Mouse (Mus musculus) heart, embryonic 13.5 days (tissue): ENCODE data around the gene Oscp1. TPM values are rescaled to one million over a fixed set of nuclear protein-coding genes. Genes with fewer than 3 reads are reported as not detected.

Experiments used
- ATAC-seq: fragments of 200-750 bp; cut with Nextera tagmentation; 2 replicates; pipeline ENCODE4 v1.8.0; 2017; ENCODE audit warnings: moderate TSS enrichment; ENCODE audit not compliant: insufficient number of reproducible peaks, low FRiP score, low TSS enrichment; ENCODE audit errors: extremely low read depth
- H3K27ac ChIP-seq: fragments of 300-500 bp; sonication (generic); replicated peaks from 2 replicates; pipeline ENCODE4 v1.5.1; 2015; ENCODE audit warnings: moderate library complexity, mild to moderate bottlenecking, inconsistent platforms
- H3K27me3 ChIP-seq: fragments of 300-500 bp; sonication (generic); replicated peaks from 2 replicates; pipeline ENCODE4 v1.6.1; 2015; ENCODE audit warnings: mild to moderate bottlenecking, inconsistent platforms
- H3K36me3 ChIP-seq: fragments of 300-500 bp; sonication (generic); 2 replicates; pipeline ENCODE4 v1.6.1; 2015; ENCODE audit warnings: mild to moderate bottlenecking, inconsistent platforms
- H3K4me1 ChIP-seq: fragments of 300-500 bp; sonication (generic); 2 replicates; pipeline ENCODE4 v1.6.1; 2015; ENCODE audit warnings: inconsistent platforms
- H3K4me2 ChIP-seq: fragments of 300-500 bp; sonication (generic); 2 replicates; pipeline ENCODE4 v1.6.1; 2015; ENCODE audit warnings: inconsistent platforms, mild to moderate bottlenecking, moderate library complexity
- H3K4me3 ChIP-seq: fragments of 300-500 bp; sonication (generic); 2 replicates; pipeline ENCODE4 v1.5.1; 2015; ENCODE audit warnings: moderate library complexity, mild to moderate bottlenecking, inconsistent platforms
- H3K9ac ChIP-seq: fragments of 300-500 bp; sonication (generic); 2 replicates; pipeline ENCODE4 v1.6.1; 2015; ENCODE audit warnings: inconsistent platforms, mild to moderate bottlenecking, moderate library complexity
- H3K9me3 ChIP-seq: fragments of 300-500 bp; sonication (generic); 2 replicates; pipeline ENCODE4 v1.6.1; 2016; ENCODE audit warnings: inconsistent platforms
- WGBS: fragments of 180-500 bp; shearing (Covaris S2); methylation state at CpG from one replicate; pipeline ENCODE4 v1.1.7; 2015; ENCODE audit warnings: mixed read lengths; 5-methylcytosine and 5-hydroxymethylcytosine counted together
- polyA plus RNA-seq: library from polyadenylated mRNA; unstranded; fragments of >200 nt; fragmentation: Nextera tagmentation; extraction: Ambion mirVana; gene quantifications from 2 replicates; pipeline ENCODE4 v1.2.1, GENCODE M21; 2015

Oscp1 gene
- polyA plus RNA-seq, 1 experiment from 2014 or later, result 6.4 TPM

DNA sequence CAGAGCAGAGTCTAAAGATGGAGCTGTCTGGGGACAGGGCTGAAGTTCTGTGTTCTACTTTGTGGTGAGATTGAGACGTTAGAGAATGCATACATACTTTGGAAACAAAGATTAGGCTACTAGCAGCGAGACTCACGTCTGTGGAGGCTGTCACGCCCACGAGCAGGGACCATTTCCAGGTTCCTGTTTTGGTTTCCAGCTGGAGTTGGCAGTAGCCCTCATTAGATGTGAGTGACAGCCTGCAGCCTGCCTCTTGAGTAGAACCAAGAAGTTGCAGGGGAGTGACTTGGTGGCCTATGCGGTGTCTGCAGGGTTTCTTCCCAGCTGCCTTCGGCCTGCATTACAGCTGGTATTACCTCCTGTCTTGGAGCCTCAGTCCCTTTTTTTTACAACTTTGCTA, 6.7 kb upstream of the Oscp1 start:
- peaks cover 73% of the 10 kb centered on the region for H3K36me3 ChIP-seq
- ATAC-seq, result no peak
- H3K9ac ChIP-seq, result no peak overlapping the region
- 77% methylated on average over 7 of the region's 7 CpGs for WGBS
- H3K9me3 ChIP-seq, result no peaks in the 10 kb centered on the region
- no peak overlapping the region for H3K4me3 ChIP-seq
- H3K27ac ChIP-seq, result no peak overlapping the region
- no peaks in the 10 kb centered on the region for H3K27me3 ChIP-seq
- peaks cover 12% of the 10 kb centered on the region for H3K4me1 ChIP-seq
- H3K4me2 ChIP-seq, result no peak overlapping the region

GRCm38 (mm10) chr4:126057207-126058133, 895 bp upstream of the Oscp1 start:
- peaks cover 14% of the 10 kb centered on the region for H3K4me1 ChIP-seq
- no peaks in the 10 kb centered on the region for H3K27me3 ChIP-seq
- peak overlapping the region; percentile 95 for H3K4me2 ChIP-seq
- no peak overlapping the region for H3K27ac ChIP-seq
- H3K36me3 ChIP-seq, result peaks cover 39% of the 10 kb centered on the region
- ATAC-seq, result no peak
- H3K9ac ChIP-seq, result peak overlapping the region; percentile 80
- H3K4me3 ChIP-seq, result peak overlapping the region; percentile 72
- no peaks in the 10 kb centered on the region for H3K9me3 ChIP-seq
- 11% methylated on average over 19 of the region's 19 CpGs for WGBS

DNA sequence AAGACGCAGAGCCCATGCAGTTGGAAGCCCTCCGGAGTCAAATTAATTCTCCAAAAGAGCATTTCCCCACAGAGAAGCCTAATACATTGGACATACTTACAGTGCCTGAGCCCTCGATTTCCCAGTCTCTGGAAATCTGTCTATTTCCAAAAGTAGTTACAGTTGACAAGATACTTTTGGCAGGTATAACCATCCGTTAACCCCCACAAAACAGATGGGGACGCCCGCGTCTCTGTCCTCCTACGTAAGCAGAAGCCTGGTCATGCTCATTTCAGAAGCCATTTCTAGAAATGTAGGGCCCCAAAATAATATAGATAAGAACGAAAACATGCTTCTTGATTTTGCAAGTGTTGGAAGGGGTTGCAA, 615 bp downstream of the Oscp1 start:
- Histone ChIP-seq H3K27ac (no peak overlapping the region), H3K9me3 (no peaks in the 10 kb centered on the region), H3K4me2 (peak overlapping the region; percentile 95), H3K9ac (peak overlapping the region; percentile 80), H3K4me3 (peak overlapping the region; percentile 72), H3K36me3 (peaks cover 26% of the 10 kb centered on the region), H3K27me3 (no peaks in the 10 kb centered on the region), H3K4me1 (peaks cover 14% of the 10 kb centered on the region)
- WGBS, result 36% methylated on average over 9 of the region's 9 CpGs
- ATAC-seq, result no peak

DNA sequence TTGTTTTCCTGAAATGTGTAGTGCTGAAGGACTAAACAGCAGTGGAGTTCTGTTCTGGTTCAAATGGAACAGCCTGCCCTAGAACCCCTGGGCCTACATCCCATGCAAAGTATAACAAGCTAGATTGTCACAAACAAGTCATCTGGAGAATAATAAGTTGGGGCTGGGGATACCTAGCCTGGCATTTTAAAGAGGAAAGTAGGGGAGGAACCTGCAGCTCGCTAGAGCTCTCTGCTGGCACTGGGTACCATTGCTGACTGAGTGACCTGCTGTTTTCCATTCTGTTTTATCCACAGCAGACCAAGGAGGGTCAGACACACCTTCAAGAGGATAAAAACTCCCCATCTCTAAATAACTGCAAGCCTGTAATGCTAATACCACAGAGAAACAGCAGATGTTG, 4.5 kb downstream of the Oscp1 start:
- Histone ChIP-seq H3K27ac (no peak overlapping the region), H3K9ac (no peak overlapping the region), H3K4me3 (no peak overlapping the region), H3K27me3 (no peaks in the 10 kb centered on the region), H3K4me1 (peaks cover 10% of the 10 kb centered on the region), H3K36me3 (no peaks in the 10 kb centered on the region), H3K4me2 (no peak overlapping the region), H3K9me3 (no peaks in the 10 kb centered on the region)
- ATAC-seq, result no peak
- WGBS, result 31% methylated on average over 1 of the region's 1 CpGs

DNA sequence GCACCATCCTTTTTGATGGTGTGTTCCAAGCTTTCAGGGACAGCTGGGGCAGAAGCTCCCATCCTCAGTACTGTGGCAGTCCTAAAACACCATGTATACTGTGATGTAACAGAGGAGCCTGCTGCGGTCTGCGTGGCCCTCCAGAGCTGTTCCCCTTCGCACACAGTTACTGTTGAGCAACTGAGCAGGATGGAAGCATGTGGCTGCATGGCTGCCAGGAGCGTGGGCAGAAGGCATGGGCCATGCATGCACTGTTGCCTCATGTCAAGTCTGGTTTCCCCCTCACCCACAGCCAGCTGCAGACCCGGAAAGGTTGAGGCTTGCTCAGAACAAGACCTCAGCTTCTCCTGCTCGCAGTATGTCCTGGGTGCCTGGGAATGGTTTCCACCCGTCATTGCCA, 6.9 kb downstream of the Oscp1 start:
- Histone ChIP-seq H3K36me3 (no peaks in the 10 kb centered on the region), H3K9ac (no peak overlapping the region), H3K4me3 (no peak overlapping the region), H3K4me2 (no peak overlapping the region), H3K27me3 (no peaks in the 10 kb centered on the region), H3K27ac (no peak overlapping the region), H3K9me3 (no peaks in the 10 kb centered on the region), H3K4me1 (0 out of 2 replicates have a peak, but pooled peaks cover 4% of the 10 kb centered on the region)
- WGBS, result 80% methylated on average over 7 of the region's 7 CpGs
- no peak for ATAC-seq

GRCm38 (mm10) chr4:126067401-126068077, 9.2 kb downstream of the Oscp1 start:
- 56% methylated on average over 15 of the region's 15 CpGs for WGBS
- Histone ChIP-seq H3K4me3 (no peak overlapping the region), H3K4me2 (no peak overlapping the region), H3K4me1 (0 out of 2 replicates have a peak, but pooled peaks cover 4% of the 10 kb centered on the region), H3K36me3 (no peaks in the 10 kb centered on the region), H3K27ac (no peak overlapping the region), H3K9ac (no peak overlapping the region), H3K9me3 (no peaks in the 10 kb centered on the region), H3K27me3 (no peaks in the 10 kb centered on the region)
- no peak for ATAC-seq

DNA sequence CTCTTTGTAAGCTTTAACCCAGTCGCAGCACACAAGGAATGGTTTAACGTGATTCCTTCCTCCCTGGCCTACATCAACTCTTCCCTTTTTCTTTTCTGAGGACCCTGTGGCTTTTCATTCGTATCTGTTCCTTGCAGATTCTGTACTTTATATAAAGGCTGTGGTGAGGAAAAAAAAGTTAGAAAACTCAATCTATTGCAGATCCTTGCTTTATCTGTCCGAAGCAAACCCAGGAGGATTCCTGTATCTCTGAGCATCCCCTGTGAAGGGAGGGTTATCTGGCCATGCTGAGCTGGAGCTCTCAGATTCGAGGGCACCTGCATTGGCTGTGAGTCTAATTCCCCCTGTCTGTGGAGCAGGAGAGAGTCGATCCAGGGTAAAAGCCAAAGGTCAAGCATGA, 10.5 kb downstream of the Oscp1 start:
- Histone ChIP-seq H3K27ac (no peak overlapping the region), H3K4me1 (0 out of 2 replicates have a peak, but pooled peaks cover 4% of the 10 kb centered on the region), H3K9me3 (no peaks in the 10 kb centered on the region), H3K4me3 (no peak overlapping the region), H3K27me3 (no peaks in the 10 kb centered on the region), H3K36me3 (no peaks in the 10 kb centered on the region), H3K4me2 (no peak overlapping the region), H3K9ac (no peak overlapping the region)
- 74% methylated on average over 6 of the region's 6 CpGs for WGBS
- no peak for ATAC-seq

- H3K4me1 ChIP-seq, result no peaks in the 10 kb centered on the region
- no peak overlapping the region for H3K4me2 ChIP-seq
- ATAC-seq, result no peak
- peaks cover 4% of the 10 kb centered on the region; the same call in 1 of the 2 replicates for H3K36me3 ChIP-seq
- no peak overlapping the region for H3K9ac ChIP-seq
- H3K4me3 ChIP-seq, result no peak overlapping the region
- WGBS, result 73% methylated on average over 6 of the region's 6 CpGs
- H3K27ac ChIP-seq, result no peak overlapping the region
- no peaks in the 10 kb centered on the region for H3K27me3 ChIP-seq
- no peaks in the 10 kb centered on the region for H3K9me3 ChIP-seq
These were observed 19.5 kb downstream of the Oscp1 start for GRCm38 (mm10) chr4:126077833-126078232.

GRCm38 (mm10) chr4:126079266-126079665, 20.9 kb downstream of the Oscp1 start:
- 65% methylated on average over 4 of the region's 4 CpGs for WGBS
- Histone ChIP-seq H3K9me3 (no peaks in the 10 kb centered on the region), H3K27ac (no peak overlapping the region), H3K4me1 (no peaks in the 10 kb centered on the region), H3K27me3 (no peaks in the 10 kb centered on the region), H3K36me3 (peaks cover 4% of the 10 kb centered on the region; the same call in 1 of the 2 replicates), H3K9ac (no peak overlapping the region), H3K4me3 (no peak overlapping the region), H3K4me2 (no peak overlapping the region)
- ATAC-seq, result no peak

DNA sequence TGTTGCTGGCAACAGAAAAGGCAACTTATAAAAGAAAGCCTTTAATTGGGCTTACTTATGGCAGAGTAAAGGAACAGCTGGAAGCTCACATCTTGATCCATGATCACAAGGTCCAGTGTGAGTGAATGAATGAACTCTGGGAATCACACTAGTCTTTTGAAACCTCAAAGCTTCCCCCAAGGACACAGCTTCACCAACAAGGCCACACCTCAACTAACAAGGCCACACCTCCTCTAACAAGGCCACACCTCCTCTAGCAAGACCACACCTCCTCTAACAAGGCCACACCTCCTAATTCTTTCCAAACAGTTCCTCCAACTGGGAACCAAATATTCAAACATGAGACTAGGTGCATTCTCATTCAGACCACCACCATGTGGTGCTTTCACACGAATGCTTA, 23.2 kb downstream of the Oscp1 start:
- no peak overlapping the region for H3K4me2 ChIP-seq
- H3K27ac ChIP-seq, result no peak overlapping the region
- no peak overlapping the region for H3K4me3 ChIP-seq
- H3K27me3 ChIP-seq, result no peaks in the 10 kb centered on the region
- peaks cover 4% of the 10 kb centered on the region; the same call in 1 of the 2 replicates for H3K4me1 ChIP-seq
- no peak overlapping the region for H3K9ac ChIP-seq
- peaks cover 4% of the 10 kb centered on the region; the same call in 1 of the 2 replicates for H3K36me3 ChIP-seq
- WGBS, result 92% methylated on average over 1 of the region's 1 CpGs
- H3K9me3 ChIP-seq, result no peaks in the 10 kb centered on the region
- ATAC-seq, result no peak

DNA sequence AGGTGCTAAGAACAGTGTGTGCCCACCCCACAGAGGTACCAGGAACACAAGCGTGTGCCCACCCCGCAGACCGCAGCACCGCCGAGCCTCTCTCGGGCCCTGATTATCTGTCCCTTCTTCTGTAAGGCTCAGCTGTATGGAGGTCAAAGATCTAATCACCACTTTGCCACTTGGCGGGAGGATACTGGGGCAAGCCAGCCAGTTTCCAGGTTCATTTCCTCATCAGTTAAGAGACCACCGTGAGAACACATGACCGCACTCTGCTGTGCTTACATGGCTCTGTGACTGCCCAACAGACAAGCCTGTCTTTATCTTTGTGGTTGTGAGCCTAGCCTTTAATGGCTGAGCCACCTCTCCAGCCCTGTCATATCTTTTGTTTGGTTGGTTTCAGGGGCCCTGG, 24.7 kb downstream of the Oscp1 start:
- H3K4me3 ChIP-seq, result no peak overlapping the region
- ATAC-seq, result no peak
- H3K36me3 ChIP-seq, result peaks cover 4% of the 10 kb centered on the region; the same call in 1 of the 2 replicates
- H3K4me1 ChIP-seq, result peaks cover 4% of the 10 kb centered on the region; the same call in 1 of the 2 replicates
- no peak overlapping the region for H3K9ac ChIP-seq
- H3K27me3 ChIP-seq, result no peaks in the 10 kb centered on the region
- no peak overlapping the region for H3K4me2 ChIP-seq
- no peaks in the 10 kb centered on the region for H3K9me3 ChIP-seq
- H3K27ac ChIP-seq, result no peak overlapping the region
- 72% methylated on average over 9 of the region's 9 CpGs for WGBS
